Mouse (Mus musculus) intestine, embryonic 15.5 days (tissue): ENCODE measurements around the gene Cenpb. TPM values are rescaled to one million over a fixed set of nuclear protein-coding genes. Genes with fewer than 3 reads are reported as not detected.

Experiments used
- ATAC-seq: fragments of 200-750 bp; cut with Nextera tagmentation; 2 replicates; pipeline ENCODE4 v1.8.0; 2017; ENCODE audit warnings: moderate TSS enrichment, moderate library complexity
- H3K27ac ChIP-seq: fragments of 300-500 bp; sonication (generic); 2 replicates; pipeline ENCODE4 v1.5.1; 2015; ENCODE audit warnings: mild to moderate bottlenecking, inconsistent platforms
- H3K27me3 ChIP-seq: fragments of 300-500 bp; sonication (generic); replicated peaks from 2 replicates; pipeline ENCODE4 v1.6.1; 2015; ENCODE audit warnings: inconsistent platforms
- H3K36me3 ChIP-seq: fragments of 300-500 bp; sonication (generic); 2 replicates; pipeline ENCODE4 v1.6.1; 2015; ENCODE audit warnings: inconsistent platforms
- H3K4me1 ChIP-seq: fragments of 300-500 bp; sonication (generic); replicated peaks from 2 replicates; pipeline ENCODE4 v1.6.1; 2015; ENCODE audit warnings: inconsistent platforms
- H3K4me2 ChIP-seq: fragments of 300-500 bp; sonication (generic); replicated peaks from 2 replicates; pipeline ENCODE4 v1.6.1; 2015; ENCODE audit warnings: mild to moderate bottlenecking, inconsistent platforms
- H3K4me3 ChIP-seq: fragments of 300-500 bp; sonication (generic); replicated peaks from 2 replicates; pipeline ENCODE4 v1.5.1; 2015; ENCODE audit warnings: inconsistent platforms
- H3K9ac ChIP-seq: fragments of 300-500 bp; sonication (generic); 2 replicates; pipeline ENCODE4 v1.6.1; 2015; ENCODE audit warnings: inconsistent platforms
- H3K9me3 ChIP-seq: fragments of 300-500 bp; sonication (generic); 2 replicates; pipeline ENCODE4 v1.6.1; 2016; ENCODE audit warnings: inconsistent platforms
- WGBS: fragments of 180-500 bp; shearing (Covaris S2); methylation state at CpG from one replicate; pipeline ENCODE4 v1.1.7; 2015; 5-methylcytosine and 5-hydroxymethylcytosine counted together
- polyA plus RNA-seq: library from polyadenylated mRNA; unstranded; fragments of >200 nt; fragmentation: Nextera tagmentation; extraction: Ambion mirVana; gene quantifications from 2 replicates; pipeline ENCODE4 v1.2.1, GENCODE M21; 2015

Gene Cenpb
- polyA plus RNA-seq, 1 experiment from 2014 or later = 12.5 TPM

DNA sequence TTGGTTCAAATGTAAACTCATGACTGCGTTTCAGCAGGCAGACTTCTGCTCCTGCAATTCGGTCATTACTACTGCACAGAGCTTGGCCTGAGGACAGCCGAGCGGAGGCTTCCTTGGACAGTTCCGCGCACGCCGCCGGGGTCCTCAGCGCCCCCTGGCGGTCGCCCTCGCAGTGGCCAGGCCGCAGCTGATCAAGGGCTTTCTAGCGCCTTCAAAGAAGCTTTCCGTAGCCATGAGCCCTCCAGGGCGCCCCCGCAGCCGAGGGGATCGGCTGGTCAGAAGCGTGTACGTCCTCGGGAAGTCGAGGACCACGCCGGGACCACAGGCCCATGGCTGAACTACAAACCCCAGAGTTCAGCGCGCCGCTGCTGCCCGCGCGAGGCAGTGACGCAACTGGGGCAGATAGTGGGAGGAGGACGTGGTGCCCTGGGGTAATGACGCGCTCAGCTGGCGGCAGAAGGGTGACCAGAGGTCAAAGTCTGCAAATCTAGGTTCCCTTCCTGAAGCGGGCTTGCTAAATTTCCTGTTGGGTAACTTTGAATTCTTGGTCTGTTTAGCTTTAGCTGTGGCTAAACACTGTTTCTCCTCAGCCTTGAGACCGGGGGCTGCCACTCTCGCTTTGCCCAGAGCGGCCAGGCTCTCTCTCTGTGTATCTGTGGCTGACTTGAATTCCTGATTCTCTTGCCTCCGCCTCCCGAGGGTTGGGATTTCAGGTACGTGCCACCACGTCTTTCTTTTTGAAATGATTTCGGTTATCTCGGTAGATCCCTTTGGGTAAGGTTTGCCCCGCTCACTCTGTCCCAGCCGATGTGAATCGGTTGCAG is 30.3 kb upstream of the Cenpb start:
- no peaks in the 10 kb centered on the region for H3K9me3 ChIP-seq
- ATAC-seq = peak; percentile 97
- peaks cover 21% of the 10 kb centered on the region for H3K4me1 ChIP-seq
- peak overlapping the region; percentile 68 for H3K4me2 ChIP-seq
- WGBS = under 1% methylated on average over 50 of the region's 50 CpGs
- H3K9ac ChIP-seq = peak overlapping the region; percentile 71
- H3K4me3 ChIP-seq = peak overlapping the region; percentile 59
- H3K36me3 ChIP-seq = 0 out of 2 replicates have a peak, but pooled peaks cover 6% of the 10 kb centered on the region
- no peaks in the 10 kb centered on the region for H3K27me3 ChIP-seq
- H3K27ac ChIP-seq = peak overlapping the region; percentile 95

DNA sequence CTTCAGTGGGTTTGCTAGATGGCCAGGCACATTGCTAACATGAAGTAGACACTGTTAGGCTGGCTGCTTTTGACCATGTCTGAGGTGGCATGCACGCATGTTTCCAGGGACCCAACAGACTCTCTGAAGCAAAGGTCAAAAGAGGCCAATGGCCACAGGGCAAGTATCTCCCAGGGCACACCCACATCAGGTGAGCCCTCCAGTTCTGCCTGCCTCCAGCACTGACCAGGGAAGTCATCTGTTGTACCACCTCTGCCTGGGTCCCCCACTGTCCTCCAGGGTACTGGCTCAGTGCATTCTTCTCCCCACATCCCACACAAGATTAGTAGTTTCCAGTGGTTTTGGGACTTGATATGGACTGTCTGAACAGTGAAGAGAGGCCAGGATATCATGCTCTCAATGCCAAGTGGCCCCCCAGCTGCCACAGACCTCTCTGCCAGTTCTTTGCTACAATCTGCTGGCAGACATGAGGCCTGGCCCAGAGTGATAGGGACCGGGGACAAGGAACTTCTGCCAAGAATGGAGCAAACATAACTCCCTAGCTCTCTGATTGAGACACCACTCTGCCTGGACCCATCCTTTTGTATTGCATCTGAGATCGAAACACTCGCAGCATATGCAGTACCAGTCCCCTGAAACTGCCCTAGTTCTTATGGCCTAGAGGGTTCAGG is 29.4 kb upstream of the Cenpb start:
- no peaks in the 10 kb centered on the region for H3K9me3 ChIP-seq

DNA sequence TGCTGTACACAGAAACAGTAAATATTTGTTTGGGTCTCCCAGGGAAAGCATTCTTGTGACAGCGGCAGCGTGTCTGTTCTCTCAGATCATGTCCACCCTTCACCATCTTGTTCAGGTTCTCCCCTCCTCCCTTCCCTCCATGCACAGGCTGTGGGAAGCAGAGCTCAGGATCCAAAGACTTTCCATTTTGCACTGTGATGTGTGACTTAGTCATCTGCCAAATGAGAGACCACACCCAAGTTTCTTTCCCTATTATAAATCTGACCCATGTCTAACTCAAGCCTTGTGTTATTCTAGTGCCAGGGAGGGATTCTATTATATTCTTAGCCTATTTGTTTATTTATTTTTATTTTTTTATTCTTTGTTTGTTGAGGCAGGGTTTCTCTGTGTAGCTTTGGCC is 28.5 kb upstream of the Cenpb start:
- Histone ChIP-seq H3K9ac (no peak overlapping the region), H3K27ac (no peak overlapping the region), H3K4me1 (peaks cover 28% of the 10 kb centered on the region), H3K4me3 (no peak overlapping the region), H3K36me3 (0 out of 2 replicates have a peak, but pooled peaks cover 6% of the 10 kb centered on the region), H3K27me3 (no peaks in the 10 kb centered on the region), H3K4me2 (no peak overlapping the region), H3K9me3 (no peaks in the 10 kb centered on the region)
- 81% methylated on average over 2 of the region's 2 CpGs for WGBS
- no peak for ATAC-seq

More for the DNA sequence above, 29.4 kb upstream of the Cenpb start:
- ATAC-seq = peak; percentile 0; the same call in 1 of the 2 replicates
- H3K27me3 ChIP-seq = no peaks in the 10 kb centered on the region
- H3K4me2 ChIP-seq = peak overlapping the region; percentile 68
- 76% methylated on average over 4 of the region's 4 CpGs for WGBS
- 0 out of 2 replicates have a peak, but pooled peaks cover 6% of the 10 kb centered on the region for H3K36me3 ChIP-seq
- peak overlapping the region; percentile 71; the same call in 1 of the 2 replicates for H3K9ac ChIP-seq
- peaks cover 31% of the 10 kb centered on the region for H3K4me1 ChIP-seq
- no peak overlapping the region for H3K4me3 ChIP-seq
- peak overlapping the region; percentile 95; the same call in 1 of the 2 replicates for H3K27ac ChIP-seq

DNA sequence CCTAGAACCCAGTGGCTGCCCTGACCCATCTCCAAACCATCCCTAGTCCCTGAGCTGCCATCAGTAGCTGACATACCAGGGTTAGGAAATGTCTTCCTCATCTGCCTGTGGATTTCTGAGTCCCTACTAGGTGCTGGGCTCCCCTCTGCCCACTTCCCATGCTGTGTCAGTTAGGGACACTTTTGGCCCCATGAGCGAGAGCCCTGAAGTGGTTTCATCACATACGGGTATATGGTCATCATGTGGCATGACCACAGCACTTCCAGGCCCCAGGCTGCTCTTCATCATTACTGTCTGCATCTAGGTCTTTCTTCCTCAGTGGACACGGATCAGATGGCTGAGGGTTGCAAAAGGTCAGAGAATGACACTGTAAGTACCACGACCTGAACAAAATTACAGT is 26.9 kb upstream of the Cenpb start, which contains the start of gene Ap5s1:
Gene Ap5s1, plus strand, starts transcription at position 301 of the 400 bp plus-strand sequence.
- no peak within 1 kb of the TSS for H3K4me3 ChIP-seq
- H3K36me3 ChIP-seq = no peaks in the 10 kb centered on the region
- no peaks in the 10 kb centered on the region for H3K27me3 ChIP-seq
- no peaks in the 10 kb centered on the region for H3K9me3 ChIP-seq
- H3K4me2 ChIP-seq = no peak within 1 kb of the TSS
- H3K27ac ChIP-seq = no peak within 1 kb of the TSS
- H3K9ac ChIP-seq = no peak within 1 kb of the TSS
- no peak for ATAC-seq
- 75% methylated on average over 4 of the region's 4 CpGs for WGBS
- H3K4me1 ChIP-seq = peaks cover 25% of the 10 kb centered on the region

DNA sequence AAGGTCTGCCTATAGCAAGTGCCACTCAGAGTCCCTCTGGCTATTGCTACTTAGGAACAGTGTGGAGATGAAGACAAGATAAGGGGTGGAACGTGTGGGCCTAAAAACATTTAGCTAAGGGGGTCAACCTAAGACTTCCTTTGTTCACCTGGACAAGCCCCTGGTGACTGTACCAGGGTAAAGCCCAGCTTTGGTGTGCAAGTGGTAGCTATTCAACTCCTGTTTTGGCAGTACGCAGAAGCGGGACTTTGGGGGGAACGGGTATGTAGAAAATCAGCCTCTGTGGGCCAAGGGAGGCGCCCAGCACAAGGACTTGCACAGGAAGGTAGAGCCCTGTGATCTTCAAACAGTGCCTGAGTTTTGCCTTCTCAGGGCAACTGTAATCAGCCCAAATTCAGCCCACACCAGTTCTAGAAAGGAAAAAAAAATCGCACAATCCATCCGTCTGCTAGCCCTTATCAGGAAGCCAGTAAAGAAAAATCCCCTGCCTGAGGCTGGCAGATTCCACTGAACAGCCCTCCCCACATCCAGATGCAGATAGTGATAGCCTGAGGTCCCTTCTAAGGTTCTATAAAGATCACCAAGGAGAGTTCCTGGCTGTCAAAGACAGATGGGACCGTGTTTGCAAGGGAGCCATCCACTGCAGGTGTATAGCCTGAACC is 25.8 kb upstream of the Cenpb start:
- WGBS = 76% methylated on average over 8 of the region's 8 CpGs
- Histone ChIP-seq H3K4me2 (no peak overlapping the region), H3K27ac (peak overlapping the region; percentile 9; the same call in 1 of the 2 replicates), H3K9ac (no peak overlapping the region), H3K4me1 (peaks cover 19% of the 10 kb centered on the region), H3K36me3 (no peaks in the 10 kb centered on the region), H3K9me3 (no peaks in the 10 kb centered on the region), H3K27me3 (no peaks in the 10 kb centered on the region), H3K4me3 (no peak overlapping the region)
- ATAC-seq = no peak

DNA sequence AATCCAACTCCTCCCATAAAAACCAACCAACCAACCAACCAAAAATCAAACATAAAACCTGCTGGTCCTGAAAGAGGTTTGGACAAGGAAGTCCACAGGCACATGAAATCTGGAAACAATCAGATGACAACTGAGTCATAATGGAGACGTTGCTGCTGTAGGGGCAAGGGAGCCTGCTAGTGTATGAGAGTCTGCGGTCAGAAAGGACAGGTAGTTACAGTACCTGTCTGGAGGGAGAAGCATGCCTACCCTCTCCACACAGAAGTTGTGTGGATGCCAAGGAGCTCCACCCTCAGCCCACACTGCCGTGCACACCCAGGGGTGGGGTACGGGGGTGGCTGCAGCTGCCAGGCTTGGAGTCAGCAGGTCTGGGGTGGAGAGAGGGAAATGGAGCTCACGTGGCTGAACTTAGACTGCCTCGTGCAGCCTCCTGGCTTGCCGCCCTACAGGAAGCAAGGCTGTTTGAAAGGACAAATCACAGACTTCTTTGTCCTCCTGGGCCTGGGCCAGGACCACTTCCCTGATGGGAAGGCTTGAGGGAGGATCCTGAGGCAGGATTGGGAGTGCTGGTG is 24.6 kb upstream of the Cenpb start:
- Histone ChIP-seq H3K36me3 (no peaks in the 10 kb centered on the region), H3K4me1 (peaks cover 17% of the 10 kb centered on the region), H3K4me2 (peak overlapping the region; percentile 40), H3K27ac (peak overlapping the region; percentile 86), H3K4me3 (no peak overlapping the region), H3K27me3 (no peaks in the 10 kb centered on the region), H3K9ac (no peak overlapping the region), H3K9me3 (no peaks in the 10 kb centered on the region)
- 22% methylated on average over 7 of the region's 7 CpGs for WGBS
- peak; percentile 92 for ATAC-seq

DNA sequence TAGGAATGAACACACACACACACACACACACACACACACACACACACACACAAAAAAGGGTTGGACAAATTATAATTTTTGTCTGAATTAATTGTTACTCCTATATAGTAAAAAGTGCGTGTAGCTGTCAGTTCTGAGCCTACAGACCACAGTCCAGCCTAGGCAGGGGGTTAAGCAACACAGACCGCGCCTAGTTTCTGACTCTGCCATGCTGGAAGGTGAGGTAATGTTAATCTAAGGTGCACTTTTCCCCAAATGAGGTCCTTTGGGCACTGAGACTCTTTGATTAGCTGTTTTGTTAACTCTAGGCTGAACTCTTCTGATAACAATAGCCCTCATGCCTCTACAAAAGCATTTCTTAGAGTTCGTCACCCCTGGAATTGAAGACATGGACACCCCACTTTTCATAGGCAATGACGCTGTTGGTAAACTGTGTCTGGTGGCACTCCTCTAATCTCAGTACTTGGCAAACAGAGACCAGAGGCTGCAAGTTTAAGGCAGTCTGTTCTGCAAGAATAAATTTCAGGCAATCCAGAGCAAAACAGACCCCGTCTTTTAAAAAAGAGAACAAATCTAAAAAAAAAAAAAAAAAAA is 24.0 kb upstream of the Cenpb start:
- peaks cover 12% of the 10 kb centered on the region for H3K4me1 ChIP-seq
- H3K36me3 ChIP-seq = no peaks in the 10 kb centered on the region
- H3K27ac ChIP-seq = peak overlapping the region; percentile 86
- no peak for ATAC-seq
- no peak overlapping the region for H3K9ac ChIP-seq
- no peak overlapping the region for H3K4me2 ChIP-seq
- no peaks in the 10 kb centered on the region for H3K27me3 ChIP-seq
- 72% methylated on average over 6 of the region's 6 CpGs for WGBS
- no peak overlapping the region for H3K4me3 ChIP-seq
- no peaks in the 10 kb centered on the region for H3K9me3 ChIP-seq

DNA sequence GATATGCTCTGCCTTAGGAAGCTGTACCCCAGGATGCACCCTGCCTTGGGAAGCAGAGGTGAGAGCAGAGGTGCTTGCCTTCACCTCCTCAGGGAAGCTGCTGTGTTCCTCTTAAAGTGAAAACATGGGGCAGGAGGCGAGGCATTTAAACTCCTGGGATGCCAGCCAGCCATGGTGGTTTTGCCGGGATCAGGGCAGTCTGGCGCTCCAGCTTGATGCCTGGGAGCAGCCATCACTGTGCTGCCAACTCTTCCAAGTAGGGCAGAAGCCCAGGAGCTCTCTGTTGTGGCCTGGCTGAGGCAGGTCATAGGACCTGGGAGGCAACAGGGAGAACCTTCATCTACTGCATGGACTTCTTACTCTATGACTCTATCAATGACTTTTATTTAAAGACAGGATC is 21.4 kb upstream of the Cenpb start:
- H3K9me3 ChIP-seq = no peaks in the 10 kb centered on the region
- H3K27me3 ChIP-seq = no peaks in the 10 kb centered on the region
- no peak for ATAC-seq
- WGBS = 87% methylated on average over 3 of the region's 3 CpGs
- no peak overlapping the region for H3K4me2 ChIP-seq
- H3K27ac ChIP-seq = no peak overlapping the region
- H3K4me3 ChIP-seq = no peak overlapping the region
- H3K9ac ChIP-seq = no peak overlapping the region
- H3K4me1 ChIP-seq = peaks cover 12% of the 10 kb centered on the region
- H3K36me3 ChIP-seq = no peaks in the 10 kb centered on the region; the same call in 1 of the 2 replicates

DNA sequence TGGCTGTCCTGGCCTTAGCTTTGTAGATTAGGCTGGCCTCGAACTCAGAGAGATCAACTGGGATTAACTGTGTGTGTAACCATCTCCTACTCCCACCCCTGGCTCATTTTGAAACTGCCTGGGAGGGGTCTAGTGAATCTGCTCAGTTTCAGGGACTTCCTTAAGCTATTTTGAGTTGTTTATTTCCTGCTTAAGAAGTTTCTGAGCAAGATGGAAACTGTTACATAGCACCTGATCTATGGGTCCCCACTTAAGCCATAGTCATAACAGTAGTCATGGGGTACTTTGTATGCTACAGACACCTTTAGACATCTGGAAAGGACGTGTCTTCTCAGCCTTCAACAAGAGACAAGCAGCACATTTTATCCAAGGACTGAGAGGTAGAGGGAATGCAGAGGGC is 20.8 kb upstream of the Cenpb start:
- no peak overlapping the region for H3K27ac ChIP-seq
- ATAC-seq = no peak
- 73% methylated on average over 2 of the region's 2 CpGs for WGBS

DNA sequence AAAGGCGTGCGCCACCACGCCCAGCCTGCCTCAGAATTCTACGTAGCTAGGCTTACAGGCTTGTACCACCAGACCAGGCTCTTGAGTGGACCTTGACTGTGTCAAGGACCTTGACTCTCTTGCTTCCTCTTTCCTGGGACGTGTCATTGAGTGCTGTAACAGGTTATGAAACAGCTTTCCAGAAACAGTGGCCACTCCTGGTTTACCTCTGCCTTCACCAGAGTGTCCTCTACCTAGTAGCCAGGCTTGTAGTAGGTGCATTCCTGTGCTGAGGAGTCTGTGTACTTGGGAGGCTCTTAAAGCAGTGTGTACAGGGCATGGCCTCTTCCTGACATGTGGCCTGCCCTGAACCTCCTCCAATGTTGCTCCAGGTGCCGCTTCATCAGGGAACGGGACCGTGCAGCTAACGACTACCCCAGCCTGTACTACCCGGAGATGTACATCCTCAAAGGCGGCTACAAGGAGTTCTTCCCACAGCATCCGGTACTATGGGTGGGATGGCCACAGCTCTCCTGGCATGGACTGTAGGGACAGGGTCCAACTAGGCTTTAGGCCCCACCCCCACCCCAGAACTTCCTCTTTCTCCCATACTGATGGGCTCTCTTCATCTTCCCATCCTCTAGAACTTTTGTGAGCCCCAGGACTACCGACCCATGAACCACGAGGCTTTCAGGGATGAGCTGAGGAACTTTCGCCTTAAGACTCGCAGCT is 16.9 kb upstream of the Cenpb start:
- 93% methylated on average over 16 of the region's 16 CpGs for WGBS
- Histone ChIP-seq H3K4me1 (no peaks in the 10 kb centered on the region), H3K9me3 (no peaks in the 10 kb centered on the region), H3K4me3 (no peak overlapping the region), H3K9ac (no peak overlapping the region), H3K27ac (no peak overlapping the region), H3K36me3 (peaks cover 21% of the 10 kb centered on the region), H3K27me3 (no peaks in the 10 kb centered on the region), H3K4me2 (no peak overlapping the region)
- ATAC-seq = peak; percentile 29; the same call in 1 of the 2 replicates

More for the DNA sequence above, 20.8 kb upstream of the Cenpb start:
- Histone ChIP-seq H3K9me3 (no peaks in the 10 kb centered on the region), H3K4me2 (no peak overlapping the region), H3K36me3 (no peaks in the 10 kb centered on the region; the same call in 1 of the 2 replicates), H3K4me1 (peaks cover 12% of the 10 kb centered on the region), H3K4me3 (no peak overlapping the region), H3K9ac (no peak overlapping the region), H3K27me3 (no peaks in the 10 kb centered on the region)

DNA sequence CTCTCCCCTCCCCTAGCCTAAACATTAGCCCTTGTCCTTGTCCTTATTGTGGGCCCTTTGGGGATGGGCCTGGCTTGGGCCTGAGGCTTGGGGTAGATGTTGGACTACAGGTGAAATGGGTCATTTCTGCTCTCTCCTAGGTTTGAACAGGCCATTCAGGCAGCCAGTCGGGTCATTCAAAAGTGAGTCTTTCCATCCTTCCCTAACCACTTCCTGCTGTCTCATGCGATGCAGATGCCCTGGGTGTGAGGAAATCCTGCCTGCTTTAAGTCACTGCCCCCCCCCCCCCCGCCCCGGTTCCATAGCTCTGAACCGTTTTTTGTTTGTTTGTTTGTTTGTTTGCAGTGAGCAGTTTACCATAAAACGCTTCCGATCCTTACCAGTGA is 11.1 kb upstream of the Cenpb start:
- 72% methylated on average over 7 of the region's 7 CpGs for WGBS
- Histone ChIP-seq H3K4me1 (peaks cover 15% of the 10 kb centered on the region), H3K27me3 (no peaks in the 10 kb centered on the region), H3K9ac (no peak overlapping the region), H3K4me2 (no peak overlapping the region), H3K9me3 (no peaks in the 10 kb centered on the region), H3K27ac (no peak overlapping the region), H3K36me3 (peaks cover 26% of the 10 kb centered on the region), H3K4me3 (no peak overlapping the region)
- ATAC-seq = no peak
